22 mouse cellular contexts compared by ENCODE assay signal in genomic region chr13:97974532-97975194, GRCm38 (mm10).
A peak's percentile ranks its signal among the peaks of the same experiment; 100 is the strongest.
DNase-seq lines count a peak whose midpoint lies in the region; ATAC-seq and TF ChIP-seq lines count a peak whose summit lies in the region.
"Had no signal": no experiment of that assay in that cellular context is flagged by ENCODE, and none has a peak within 500 bp of the region (broad histone marks: within the 10 kb centered on the region; RNA-seq: fewer than 3 reads in every experiment).

No protein-coding gene starts in this region.

- H3K4me2 ChIP-seq in kidney, embryonic 16.5 days (replicated peaks; ENCODE audit: low read depth, low read length): no peak overlapping the region
- H3K4me2 ChIP-seq in lung, embryonic 15.5 days: no peak overlapping the region
- H3K4me2 ChIP-seq: limb, embryonic 13.5 days; midbrain, embryonic 12.5 days; neural tube, embryonic 13.5 days; stomach, embryonic 15.5 days had no signal

- peak; percentile 35; the same call in 1 of the 2 replicates for ATAC-seq in kidney, embryonic 16.5 days (ENCODE audit: low FRiP score, low TSS enrichment)
- ATAC-seq in lung, embryonic 15.5 days (ENCODE audit: borderline replicate concordance, extremely low read depth, low FRiP score, low TSS enrichment): peak; percentile 57; the same call in 1 of the 2 replicates
- peak; percentile 51 for ATAC-seq in granulocyte monocyte progenitor cell, adult 5-6 weeks (replicated peaks; ENCODE audit: poor library complexity, severe bottlenecking)
- ATAC-seq: CD4-positive, CD25-positive, alpha-beta regulatory T cell, adult 4 months; forebrain, embryonic 16.5 days; hindbrain, embryonic 16.5 days had no signal

- H3K27me3 ChIP-seq in kidney, embryonic 16.5 days (ENCODE audit: insufficient read depth, low read length): no peaks in the 10 kb centered on the region
- H3K27me3 ChIP-seq in kidney, adult 2 months (replicated peaks; ENCODE audit: control insufficient read depth, insufficient read depth, low read length): no peaks in the 10 kb centered on the region
- H3K27me3 ChIP-seq in lung, embryonic 15.5 days: no peaks in the 10 kb centered on the region
- H3K27me3 ChIP-seq in splenic B cell, adult 2 months (ENCODE audit: control insufficient read depth, insufficient read depth, low read length, poor library complexity, severe bottlenecking): no peaks in the 10 kb centered on the region
- H3K27me3 ChIP-seq: limb, embryonic 13.5 days; midbrain, embryonic 12.5 days; neural tube, embryonic 13.5 days; stomach, embryonic 15.5 days had no signal

- TF ChIP-seq POLR2A in kidney, adult 2 months (IDR thresholded peaks at IDR 0.05; ENCODE audit: low read depth, low read length): no peak

- H3K36me3 ChIP-seq in kidney, embryonic 16.5 days (ENCODE audit: insufficient read depth, low read length): peaks cover 19% of the 10 kb centered on the region
- H3K36me3 ChIP-seq in kidney, adult 2 months (ENCODE audit: control insufficient read depth, insufficient read depth, low read length): peaks cover 9% of the 10 kb centered on the region; the same call in 1 of the 2 replicates
- H3K36me3 ChIP-seq in lung, embryonic 15.5 days: no peaks in the 10 kb centered on the region
- no peaks in the 10 kb centered on the region for H3K36me3 ChIP-seq in splenic B cell, adult 2 months (ENCODE audit: control insufficient read depth, insufficient read depth, low read length, poor library complexity, severe bottlenecking)
- H3K36me3 ChIP-seq: midbrain, embryonic 12.5 days; stomach, embryonic 15.5 days had no signal

- no peak for DNase-seq in kidney, adult 2 months
- DNase-seq in lung, postnatal 4 days: no peak
- peak; percentile 13 for DNase-seq in splenic B cell, adult 2 months (ENCODE audit: low read depth, low spot score)
- no peak for DNase-seq in right cerebral cortex, postnatal 36 days (ENCODE audit: low spot score in 2 of 2)
- DNase-seq: adrenal gland, postnatal 25 days; cerebellum, adult 11-12 months; cerebellum, adult 9-11 months; kidney, adult 9 months; layer of hippocampus, adult 9-11 months; lung, adult 2 months had no signal

- 0 out of 2 replicates have a peak, but pooled peaks cover 3% of the 10 kb centered on the region for H3K4me1 ChIP-seq in kidney, embryonic 16.5 days (ENCODE audit: insufficient read depth, low read length)
- H3K4me1 ChIP-seq in kidney, adult 2 months (ENCODE audit: control insufficient read depth, insufficient read depth, low read length): peaks cover 6% of the 10 kb centered on the region; the same call in 1 of the 2 replicates
- peaks cover 4% of the 10 kb centered on the region; the same call in 1 of the 2 replicates for H3K4me1 ChIP-seq in lung, embryonic 15.5 days
- H3K4me1 ChIP-seq: limb, embryonic 13.5 days; midbrain, embryonic 12.5 days; neural tube, embryonic 13.5 days; stomach, embryonic 15.5 days had no signal

- H3K4me3 ChIP-seq in kidney, embryonic 16.5 days (ENCODE audit: low read length): no peak overlapping the region
- no peak overlapping the region for H3K4me3 ChIP-seq in kidney, adult 2 months (ENCODE audit: insufficient read depth, low read depth, low read length)
- H3K4me3 ChIP-seq in lung, embryonic 15.5 days: no peak overlapping the region
- H3K4me3 ChIP-seq: erythroblast, embryonic 14.5 days; limb, embryonic 13.5 days; midbrain, embryonic 12.5 days; neural tube, embryonic 13.5 days; stomach, embryonic 15.5 days had no signal

- H3K27ac ChIP-seq in kidney, embryonic 16.5 days (ENCODE audit: low read length): peak overlapping the region; percentile 56; the same call in 1 of the 2 replicates
- no peak overlapping the region for H3K27ac ChIP-seq in kidney, adult 2 months (ENCODE audit: insufficient read depth, low read depth, low read length)
- H3K27ac ChIP-seq in lung, embryonic 15.5 days: peak overlapping the region; percentile 20; the same call in 1 of the 2 replicates
- H3K27ac ChIP-seq: limb, embryonic 13.5 days; liver, embryonic 14.5 days; midbrain, embryonic 12.5 days; neural tube, embryonic 13.5 days; stomach, embryonic 15.5 days had no signal

- H3K9ac ChIP-seq in kidney, embryonic 16.5 days (replicated peaks; ENCODE audit: low read length): no peak overlapping the region
- no peak overlapping the region for H3K9ac ChIP-seq in lung, embryonic 15.5 days
- H3K9ac ChIP-seq: limb, embryonic 13.5 days; liver, embryonic 14.5 days; midbrain, embryonic 12.5 days; neural tube, embryonic 13.5 days; stomach, embryonic 15.5 days had no signal

- no peak for TF ChIP-seq CTCF in kidney, adult 2 months (conservative IDR thresholded peaks at IDR 0.05; ENCODE audit: insufficient read depth, insufficient read length, low read depth, low read length)

- no peaks in the 10 kb centered on the region for H3K9me3 ChIP-seq in kidney, embryonic 16.5 days (ENCODE audit: low read length)
- no peaks in the 10 kb centered on the region for H3K9me3 ChIP-seq in lung, embryonic 15.5 days
- H3K9me3 ChIP-seq: limb, embryonic 13.5 days; midbrain, embryonic 12.5 days; neural tube, embryonic 13.5 days; stomach, embryonic 15.5 days had no signal

- WGBS in kidney, embryonic 16.5 days: 69% methylated on average over 6 of the region's 6 CpGs
- 69% methylated on average over 6 of the region's 6 CpGs for WGBS in kidney, adult 2 months
- WGBS in lung, embryonic 15.5 days: 48% methylated on average over 6 of the region's 6 CpGs
